Mouse (Mus musculus): ENCODE measurements around the gene Ptp4a2. TPM values are rescaled to one million over a fixed set of nuclear protein-coding genes. Genes with fewer than 3 reads are reported as not detected.

The Ptp4a2 gene
- total and polyA plus RNA-seq, 3 experiments, result 118 to 619 (median 119) TPM

DNA sequence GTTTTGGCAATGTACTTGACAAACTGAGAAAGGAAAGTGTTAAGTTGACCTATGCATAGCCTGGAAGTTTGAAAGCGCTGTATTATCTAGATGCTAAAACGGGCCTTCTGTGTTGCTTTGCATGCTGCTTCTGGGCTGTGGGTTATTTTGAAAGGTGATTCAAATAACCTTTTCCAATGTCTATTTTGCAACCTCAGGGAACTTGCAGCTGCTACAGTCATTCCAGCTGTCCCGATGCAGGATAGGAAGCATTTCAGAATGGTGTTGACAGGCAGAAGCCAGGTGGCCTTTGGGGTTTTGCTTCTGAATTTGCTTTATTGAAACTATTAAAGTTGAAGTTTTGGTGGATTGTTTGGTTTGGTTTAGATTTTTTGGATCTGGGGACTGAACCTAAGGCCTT is 17.1 kb downstream of the Ptp4a2 start:
- DNase-seq (ENCODE audit: low read depth, low spot score), result no peak

DNA sequence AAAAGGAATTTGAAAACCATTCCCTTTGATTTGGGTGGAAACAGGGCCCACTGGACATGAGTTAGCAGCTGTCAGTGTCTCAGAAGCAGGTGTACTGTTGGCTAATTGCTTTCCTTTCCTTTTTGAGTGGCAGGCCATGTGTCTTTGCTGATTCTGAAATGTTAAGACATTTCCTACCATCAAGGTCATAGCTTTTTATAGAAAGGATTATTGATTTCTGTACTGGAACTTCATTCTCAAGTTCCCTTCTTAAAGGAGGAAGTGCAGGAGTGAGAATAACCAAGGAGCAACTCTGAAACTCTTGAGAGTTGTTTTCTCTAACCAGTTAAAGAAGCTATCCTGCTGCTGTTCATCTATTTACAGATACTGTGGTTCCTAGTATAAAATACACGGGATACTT is 18.8 kb downstream of the Ptp4a2 start:
- Histone ChIP-seq H3K27me3 (ENCODE audit: control insufficient read depth in 1 of 2, insufficient read depth in 2 of 2, low read length in 2 of 2) (no peaks in the 10 kb centered on the region), H3K27ac (ENCODE audit: control insufficient read depth, low read depth, low read length) (peak overlapping the region; percentile 33; the same call in 1 of the 2 replicates), H3K36me3 (ENCODE audit: control insufficient read depth in 1 of 2, insufficient read depth in 2 of 2, low read length in 2 of 2) (peaks cover 8 to 72% of the 10 kb centered on the region in 2 experiments), H3K4me1 (ENCODE audit: control insufficient read depth in 1 of 2, insufficient read depth in 2 of 2, low read length in 2 of 2) (peaks cover 25 to 30% of the 10 kb centered on the region in 2 experiments), H3K9ac (ENCODE audit: control insufficient read depth, low read depth, low read length, poor library complexity, severe bottlenecking) (no peak overlapping the region), H3K4me3 (ENCODE audit: control insufficient read depth in 1 of 2, insufficient read depth in 1 of 2, low read depth in 2 of 2, low read length in 2 of 2) (no peak overlapping the region), H3K9me3 (replicated peaks; ENCODE audit: insufficient read depth, low read length) (no peaks in the 10 kb centered on the region), H3K79me2 (ENCODE audit: control insufficient read depth, insufficient read depth, low read length, poor library complexity) (peaks cover 84% of the 10 kb centered on the region)
- no peak for TF ChIP-seq ETS1 (IDR thresholded peaks at IDR 0.05; ENCODE audit: low read depth, low read length)
- no peak for TF ChIP-seq TBP (IDR thresholded peaks at IDR 0.05; ENCODE audit: low read depth, low read length)
- no peak for TF ChIP-seq MYC (IDR thresholded peaks at IDR 0.05; ENCODE audit: low read depth, low read length)
- TF ChIP-seq MAFK (IDR thresholded peaks at IDR 0.05; ENCODE audit: borderline replicate concordance, low read depth, low read length), result no peak
- no peak for TF ChIP-seq UBTF (IDR thresholded peaks at IDR 0.05; ENCODE audit: borderline replicate concordance, insufficient read depth, low read depth, low read length)
- no peak for TF ChIP-seq SMC3 (IDR thresholded peaks at IDR 0.05; ENCODE audit: low read depth, low read length)
- TF ChIP-seq USF1 (IDR thresholded peaks at IDR 0.05; ENCODE audit: low read depth, low read length), result no peak
- TF ChIP-seq GABPA (IDR thresholded peaks at IDR 0.05; ENCODE audit: low read depth, low read length), result no peak
- no peak for TF ChIP-seq KAT2A (conservative IDR thresholded peaks at IDR 0.05; ENCODE audit: low read depth, low read length)
- TF ChIP-seq MXI1 (IDR thresholded peaks at IDR 0.05; ENCODE audit: low read depth, low read length), result no peak
- no peak for TF ChIP-seq MEF2A (IDR thresholded peaks at IDR 0.05; ENCODE audit: extremely low read depth, insufficient replicate concordance, low read depth, low read length, poor library complexity, severe bottlenecking)
- no peak for TF ChIP-seq ZMIZ1 (IDR thresholded peaks at IDR 0.05; ENCODE audit: low read depth, low read length)
- TF ChIP-seq CTCF (IDR thresholded peaks at IDR 0.05 in 2 of 3, conservative IDR thresholded peaks at IDR 0.05 in 1 of 3; ENCODE audit: control insufficient read depth in 1 of 3, insufficient read depth in 1 of 3, low read depth in 2 of 3, low read length in 3 of 3, poor library complexity in 1 of 3, severe bottlenecking in 1 of 3), result no peak
- no peak for TF ChIP-seq MAZ (IDR thresholded peaks at IDR 0.05; ENCODE audit: low read depth, low read length)
- TF ChIP-seq ZKSCAN1 (IDR thresholded peaks at IDR 0.05; ENCODE audit: low read depth, low read length), result no peak
- no peak for TF ChIP-seq MYB (IDR thresholded peaks at IDR 0.05; ENCODE audit: low read depth, low read length)
- no peak for DNase-seq (ENCODE audit: low read depth, low spot score)

More for the DNA sequence above, 17.1 kb downstream of the Ptp4a2 start:
- H3K4me1 ChIP-seq (ENCODE audit: control insufficient read depth in 1 of 2, insufficient read depth in 2 of 2, low read length in 2 of 2), result peaks cover 31 to 37% of the 10 kb centered on the region in 2 experiments
- no peaks in the 10 kb centered on the region for H3K27me3 ChIP-seq (ENCODE audit: control insufficient read depth in 1 of 2, insufficient read depth in 2 of 2, low read length in 2 of 2)
- H3K4me3 ChIP-seq (ENCODE audit: control insufficient read depth in 1 of 2, insufficient read depth in 1 of 2, low read depth in 2 of 2, low read length in 2 of 2), result no peak overlapping the region
- H3K27ac ChIP-seq (ENCODE audit: control insufficient read depth, low read depth, low read length), result no peak overlapping the region
- H3K79me2 ChIP-seq (ENCODE audit: control insufficient read depth, insufficient read depth, low read length, poor library complexity), result peaks cover 83% of the 10 kb centered on the region
- peaks cover 8 to 86% of the 10 kb centered on the region in 2 experiments for H3K36me3 ChIP-seq (ENCODE audit: control insufficient read depth in 1 of 2, insufficient read depth in 2 of 2, low read length in 2 of 2)
- no peak overlapping the region for H3K9ac ChIP-seq (ENCODE audit: control insufficient read depth, low read depth, low read length, poor library complexity, severe bottlenecking)
- no peaks in the 10 kb centered on the region for H3K9me3 ChIP-seq (replicated peaks; ENCODE audit: insufficient read depth, low read length)
- 0 out of 2 replicates have a peak, but pooled peaks have one; percentile 9 for TF ChIP-seq SIN3A (IDR thresholded peaks at IDR 0.05; ENCODE audit: low read length)
- TF ChIP-seq MYB (IDR thresholded peaks at IDR 0.05; ENCODE audit: low read depth, low read length), result no peak
- no peak for TF ChIP-seq CTCF (IDR thresholded peaks at IDR 0.05 in 2 of 3, conservative IDR thresholded peaks at IDR 0.05 in 1 of 3; ENCODE audit: control insufficient read depth in 1 of 3, insufficient read depth in 1 of 3, low read depth in 2 of 3, low read length in 3 of 3, poor library complexity in 1 of 3, severe bottlenecking in 1 of 3)
- TF ChIP-seq BHLHE40 (IDR thresholded peaks at IDR 0.05; ENCODE audit: borderline replicate concordance, low read depth, low read length), result no peak
